Mouse (Mus musculus): Measurements from ENCODE around the gene Tes.

Gene Tes

GRCm38 (mm10) chr6:17079304-17079703 is 14.4 kb downstream of the Tes start:
- DNase-seq = no peak

- DNase-seq = no peak
Observed at GRCm38 (mm10) chr6:17079826-17080225, 14.9 kb downstream of the Tes start.

GRCm38 (mm10) chr6:17082238-17082637 is 17.3 kb downstream of the Tes start:
- no peak for DNase-seq

- no peak for DNase-seq
Observed at GRCm38 (mm10) chr6:17082800-17083199, 17.9 kb downstream of the Tes start.

GRCm38 (mm10) chr6:17087485-17087884 is 22.5 kb downstream of the Tes start:
- DNase-seq = peak; percentile 73

- no peak for DNase-seq
Observed at GRCm38 (mm10) chr6:17097301-17097700, 32.4 kb downstream of the Tes start.

DNA sequence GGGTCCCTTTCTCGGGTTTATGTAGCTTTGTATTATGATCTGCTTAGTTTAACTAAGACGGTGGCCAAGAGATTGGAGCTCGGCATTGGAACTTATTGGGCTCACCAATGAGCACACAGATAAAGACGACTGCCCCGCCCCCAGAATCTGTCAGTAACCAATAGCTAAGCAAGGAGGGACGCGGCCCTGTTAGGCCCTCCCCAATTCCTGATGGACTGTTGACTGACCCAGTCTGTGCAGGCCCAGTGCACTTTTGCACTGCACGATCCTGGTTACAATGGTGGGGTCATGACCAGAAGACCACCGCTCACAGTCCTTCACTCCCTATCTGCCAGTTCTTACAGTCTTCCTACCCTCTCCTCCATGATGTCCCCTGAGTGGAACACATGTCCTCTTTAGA is 33.6 kb downstream of the Tes start:
- DNase-seq = peak; percentile 22

DNA sequence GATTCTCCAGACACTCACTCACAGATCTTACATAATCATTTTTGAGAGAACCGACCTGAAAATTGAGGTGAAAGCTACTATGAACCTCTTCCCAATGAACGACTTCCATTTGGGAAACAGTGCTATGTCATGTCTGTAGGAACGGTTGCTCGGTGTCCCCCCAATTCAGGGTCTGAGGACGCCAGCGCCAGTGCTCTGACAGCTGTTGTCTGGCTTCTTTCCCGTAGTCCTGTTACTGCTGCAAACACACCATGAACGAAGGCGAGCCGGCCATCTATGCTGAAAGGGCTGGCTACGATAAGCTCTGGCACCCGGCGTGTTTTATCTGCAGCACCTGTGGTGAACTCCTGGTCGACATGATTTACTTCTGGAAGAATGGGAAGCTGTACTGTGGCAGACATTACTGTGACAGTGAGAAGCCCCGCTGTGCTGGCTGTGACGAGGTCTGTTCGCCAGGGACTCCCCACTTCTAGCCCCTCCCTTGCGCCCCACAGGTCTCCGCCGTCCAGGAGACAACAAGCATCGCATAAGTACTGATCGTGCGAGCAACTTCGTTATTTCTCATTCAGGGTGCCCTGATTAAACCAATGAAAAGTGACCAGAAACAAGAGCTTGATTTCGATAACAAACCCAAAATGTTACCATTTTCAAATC is 34.7 kb downstream of the Tes start:
- no peak for DNase-seq

DNA sequence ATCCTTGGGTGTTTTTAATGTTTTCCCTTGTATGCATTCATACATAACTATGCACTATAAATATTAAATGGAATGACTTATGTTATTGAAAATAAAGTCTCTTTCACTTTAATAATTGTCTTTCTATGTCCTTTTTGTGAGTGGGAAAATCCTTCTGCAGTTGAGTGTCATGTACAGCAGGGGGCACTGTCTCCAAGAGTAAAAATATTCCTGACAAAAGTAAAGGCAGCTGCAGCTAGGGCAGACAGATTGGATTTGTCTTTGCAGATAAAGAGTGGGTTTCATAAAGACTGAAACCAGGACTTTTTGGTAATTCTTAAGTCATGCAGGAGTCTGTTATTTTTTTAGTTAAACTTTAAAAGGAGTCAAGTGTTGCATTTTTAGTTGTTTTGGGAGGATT is 40.8 kb downstream of the Tes start:
- DNase-seq = peak; percentile 72

DNA sequence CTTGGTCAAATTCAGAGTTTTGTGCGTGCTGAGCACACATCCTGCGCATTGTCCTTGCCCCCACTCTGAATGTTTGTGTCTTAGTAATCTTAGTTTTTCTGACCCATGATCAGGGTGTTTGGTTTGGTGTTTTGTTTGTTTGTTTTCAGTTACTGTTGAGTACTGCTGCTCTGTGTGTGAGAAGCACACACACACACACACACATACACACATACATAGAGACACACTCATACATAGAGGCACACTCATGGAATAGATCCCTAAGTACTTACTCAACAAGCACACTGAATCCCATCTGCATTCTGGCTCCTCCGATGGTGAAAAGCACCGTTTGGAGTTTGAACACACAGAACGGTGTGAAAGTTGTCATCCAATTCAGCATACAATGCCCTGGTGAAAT is 41.5 kb downstream of the Tes start:
- DNase-seq = no peak

DNA sequence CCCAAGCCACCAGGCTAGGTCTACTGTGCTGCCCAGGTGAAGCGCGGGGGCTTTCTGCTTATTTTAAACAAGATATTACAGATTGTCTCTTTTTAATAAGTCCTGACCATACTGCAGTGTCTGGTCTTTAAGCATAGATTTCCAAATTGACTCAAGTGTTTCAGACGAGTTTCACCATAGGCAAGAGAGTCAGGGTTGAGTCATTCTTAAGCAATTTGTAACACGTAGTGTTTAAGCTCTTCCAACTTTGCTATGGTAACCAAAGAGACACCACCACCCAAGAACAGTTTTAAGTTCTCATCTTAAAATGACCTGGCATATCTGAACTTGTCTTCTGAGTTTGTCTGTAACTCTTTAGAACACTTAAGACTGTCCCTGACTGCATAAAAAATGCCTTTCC is 44.3 kb downstream of the Tes start:
- no peak for DNase-seq

DNA sequence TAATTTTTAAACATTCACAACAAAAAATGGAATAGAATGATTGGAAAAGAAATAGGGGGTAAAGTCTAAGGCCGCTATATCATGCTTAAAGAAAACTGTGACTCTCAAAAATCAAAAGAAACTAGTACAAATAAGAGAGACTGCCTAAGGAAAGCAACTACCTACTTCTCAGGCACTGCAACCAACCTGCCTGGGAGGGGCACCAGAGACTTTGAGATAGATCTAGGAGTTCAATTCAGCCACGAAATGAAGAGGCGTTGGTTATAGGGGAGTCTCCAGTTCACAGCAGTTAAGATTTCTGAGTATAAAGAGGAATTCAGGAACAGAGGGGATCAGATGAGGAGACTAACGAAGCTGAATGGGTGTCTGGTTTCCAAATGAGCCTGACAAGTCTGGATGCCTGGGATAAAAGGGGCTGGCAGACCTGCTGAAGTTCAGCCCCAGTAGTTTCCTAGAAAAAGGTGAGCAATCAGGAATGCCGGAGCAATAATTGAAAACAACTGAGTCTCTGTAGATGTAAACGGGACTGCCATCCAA is 45.7 kb downstream of the Tes start:
- no peak for DNase-seq

DNA sequence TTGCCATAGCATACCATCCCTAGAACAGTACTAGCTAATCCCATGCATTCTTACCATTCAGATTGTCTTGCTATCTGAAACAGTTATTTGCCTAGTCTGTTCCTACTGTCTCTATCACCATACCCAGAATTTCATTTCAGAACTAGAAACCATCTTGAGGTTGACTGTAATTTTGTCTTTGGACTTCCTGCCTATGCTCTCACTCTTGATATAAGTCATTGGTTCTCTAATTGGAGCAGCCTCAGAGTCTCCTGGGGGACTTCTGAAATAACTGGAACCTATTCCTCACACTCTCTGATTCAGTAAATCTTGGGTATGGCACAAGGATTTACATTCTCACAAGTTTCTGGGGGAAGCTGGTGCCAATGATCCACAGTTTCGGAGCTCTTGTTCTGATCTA is 47.1 kb downstream of the Tes start:
- DNase-seq = no peak

DNA sequence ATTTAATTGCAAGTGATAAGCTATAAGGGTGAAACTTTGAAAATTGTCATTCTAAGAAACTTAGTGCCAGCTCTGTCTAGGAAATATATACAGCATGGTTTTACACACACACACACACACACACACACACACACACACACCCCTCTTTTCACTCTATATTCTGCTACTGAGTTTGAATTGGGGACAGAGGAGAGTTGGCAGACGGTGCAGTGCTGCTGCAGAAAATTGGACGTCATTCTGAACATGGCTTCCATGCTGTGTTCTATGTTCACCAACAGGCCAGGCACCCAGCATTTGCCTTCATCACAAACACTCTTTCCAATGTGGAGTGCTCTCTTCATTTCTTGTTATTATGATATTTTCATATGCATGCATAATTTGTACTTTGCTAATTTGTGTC is 48.0 kb downstream of the Tes start:
- DNase-seq = no peak

DNA sequence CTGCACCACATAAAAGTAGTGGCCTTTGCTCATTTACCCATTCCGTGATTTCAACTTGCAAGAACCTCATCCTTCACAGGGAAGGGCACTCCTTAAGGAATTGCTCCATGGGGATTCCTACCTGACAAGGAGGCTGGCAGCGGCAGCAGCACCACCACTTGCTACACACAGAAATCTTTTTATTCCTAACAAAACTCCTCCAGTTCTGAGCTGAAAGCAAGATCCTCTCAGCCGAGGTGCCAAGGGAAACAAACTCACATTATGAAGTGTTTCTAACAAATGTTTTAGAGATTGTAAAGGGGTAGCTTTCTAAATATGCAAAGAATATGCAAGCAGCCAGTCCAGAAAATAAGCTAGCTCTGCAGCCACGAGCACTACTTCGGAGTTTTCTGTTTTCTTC is 49.6 kb downstream of the Tes start:
- no peak for DNase-seq

GRCm38 (mm10) chr6:17115046-17115790 is 50.3 kb downstream of the Tes start:
- DNase-seq = no peak

DNA sequence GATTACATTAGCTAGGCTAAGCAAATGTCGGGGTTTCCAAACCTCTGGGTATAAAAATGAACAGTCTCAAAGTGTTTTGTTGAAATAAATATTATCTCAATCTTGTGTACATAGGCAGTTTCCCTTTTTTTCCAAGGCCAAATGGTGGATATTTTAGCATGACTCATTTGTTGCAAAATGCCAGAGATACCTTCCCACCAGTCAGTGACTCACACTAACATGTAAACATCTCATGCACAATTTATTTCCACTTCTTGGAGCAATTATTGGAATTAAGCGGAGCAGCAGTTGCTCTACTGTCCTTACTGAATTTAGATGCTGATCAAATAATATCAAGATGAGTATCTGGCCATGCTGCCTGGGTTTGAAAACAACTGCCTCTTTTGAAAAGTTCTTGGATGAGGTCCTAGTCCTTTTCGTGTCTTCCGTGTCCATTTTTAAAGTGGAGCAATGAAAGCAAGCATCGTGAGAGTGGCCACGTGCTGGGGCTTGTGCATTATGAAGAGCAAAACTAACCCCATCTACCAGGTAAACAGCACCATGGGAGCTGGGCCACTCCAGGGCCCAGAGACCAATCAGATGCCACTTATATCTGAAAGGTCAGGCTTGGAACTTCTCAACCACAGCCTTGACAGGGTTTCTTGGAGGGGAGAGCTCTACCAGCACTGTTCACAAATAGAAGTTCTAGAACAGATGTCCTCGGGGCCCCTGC is 54.7 kb downstream of the Tes start:
- no peak for DNase-seq

- no peak for DNase-seq
Observed at GRCm38 (mm10) chr6:17140021-17140420, 75.1 kb downstream of the Tes start.

- peak; percentile 6 for DNase-seq
Observed at GRCm38 (mm10) chr6:17142577-17143359, 77.8 kb downstream of the Tes start.

- DNase-seq = no peak
Observed at GRCm38 (mm10) chr6:17151071-17151715, 86.2 kb downstream of the Tes start.

DNA sequence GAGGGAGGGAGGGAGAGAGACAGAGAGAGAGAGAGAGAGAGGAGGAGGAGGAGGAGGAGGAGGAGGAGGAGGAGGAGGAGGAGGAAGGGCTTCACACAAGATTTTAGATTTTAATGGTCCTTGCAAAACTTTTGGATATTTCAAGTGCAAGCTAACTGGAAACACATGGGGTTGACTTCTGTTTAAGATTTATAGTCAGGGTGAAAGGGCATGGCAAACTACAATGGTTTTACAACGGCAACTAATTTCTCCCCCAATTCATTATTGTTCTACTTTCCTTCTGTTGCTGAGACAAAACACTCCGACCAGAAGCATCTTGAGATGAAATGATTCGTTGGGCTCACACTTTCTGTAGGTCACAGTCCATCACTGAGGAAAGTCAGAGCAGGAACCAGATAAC is 87.6 kb downstream of the Tes start:
- DNase-seq = no peak

Measured in retina, postnatal 1 day (tissue).